Mouse (Mus musculus) thymus, adult 18-20 months (tissue): ENCODE measurements around the gene Pkp2.

Experiments
- DNase-seq, 2 experiments: peaks; one replicate each; pipeline ENCODE4 v3.0.0; 2022; ENCODE audit warnings: mixed read lengths in 2 of 2

The Pkp2 gene

GRCm38 (mm10) chr16:16261481-16261880, 48.4 kb downstream of the Pkp2 start:
- no peak for DNase-seq

DNA sequence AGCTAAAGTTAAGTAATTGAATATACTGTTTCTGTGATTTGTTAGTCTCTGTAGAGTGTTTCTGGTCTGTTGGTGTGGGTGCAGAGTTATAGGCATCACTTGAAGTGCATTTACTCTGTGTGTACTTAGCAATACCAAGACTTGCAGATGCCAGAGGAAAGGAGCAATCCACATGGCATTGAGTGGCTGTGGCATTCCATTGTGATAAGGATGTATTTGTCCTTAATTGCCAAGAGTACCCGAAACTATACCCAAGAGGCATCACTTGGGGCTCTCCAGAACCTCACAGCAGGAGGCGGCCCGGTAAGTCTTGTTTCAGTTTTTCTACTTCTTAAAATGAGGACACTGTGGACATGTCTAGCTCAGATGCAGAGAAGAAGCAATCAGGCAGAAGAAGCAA, 49.3 kb downstream of the Pkp2 start:
- no peak for DNase-seq

- no peak for DNase-seq
These were observed 59.9 kb downstream of the Pkp2 start for GRCm38 (mm10) chr16:16272978-16273377.

DNA sequence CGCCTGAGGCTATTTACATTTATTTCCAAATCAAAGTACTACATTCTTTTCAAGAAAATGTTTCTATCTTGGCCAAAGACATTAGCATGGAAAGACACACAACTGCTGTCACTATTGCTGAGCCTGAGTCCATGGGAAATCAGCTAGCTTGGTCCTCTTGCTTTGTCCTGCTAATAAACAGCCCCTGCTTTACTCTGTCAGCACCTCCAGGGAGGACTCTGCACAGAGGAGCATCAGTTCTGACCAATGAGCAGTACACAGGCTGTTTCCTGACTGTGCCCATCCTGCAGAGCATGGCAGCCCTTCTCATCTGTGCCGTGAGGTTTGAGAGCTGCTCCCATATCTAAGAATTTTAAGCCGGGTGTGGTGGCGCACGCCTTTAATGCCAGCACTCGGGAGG, 60.6 kb downstream of the Pkp2 start:
- DNase-seq = no peak

DNA sequence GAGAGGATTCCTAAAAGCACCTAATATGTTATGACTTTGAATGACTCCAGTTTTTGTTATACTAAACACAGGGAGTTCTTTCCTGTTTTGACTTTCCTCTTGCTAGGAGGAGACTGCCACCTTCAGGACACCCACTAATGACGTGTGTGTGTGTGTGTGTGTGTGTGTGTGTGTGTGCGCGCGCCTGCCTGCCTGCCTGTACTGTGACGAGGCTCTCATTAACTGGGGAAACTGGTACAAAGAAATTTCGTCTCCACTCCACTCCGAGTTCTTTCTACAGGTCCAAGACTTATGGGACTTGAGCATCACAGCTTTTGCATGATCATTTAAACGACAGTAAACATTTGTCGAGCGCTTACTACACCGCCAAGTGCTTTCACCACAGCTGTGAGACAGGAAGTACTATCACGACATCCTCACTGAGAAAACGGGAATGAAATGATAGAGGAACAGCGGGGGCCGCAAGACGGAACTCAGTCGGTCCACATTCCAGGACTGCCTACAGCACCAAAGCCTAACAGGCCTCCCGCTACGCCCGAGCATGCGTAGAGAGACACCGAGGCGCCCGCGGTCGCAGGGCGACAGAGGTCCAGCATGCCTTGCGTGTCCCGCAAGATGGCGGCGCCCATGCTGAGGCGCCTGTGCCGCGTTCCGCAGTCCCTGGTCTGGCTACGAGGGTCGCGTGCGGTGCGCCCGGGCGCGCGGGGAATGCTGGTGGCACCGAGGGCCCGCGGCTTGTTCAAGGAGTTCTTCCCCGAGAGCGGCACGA, 89.4 kb downstream of the Pkp2 start, which contains the start of gene Yars2:
TSS of gene Yars2 (plus strand) at position 597 of the 769 bp plus-strand sequence.
- peak; percentile 83 to 85 for DNase-seq

GRCm38 (mm10) chr16:16303138-16303827, 90.2 kb downstream of the Pkp2 start:
- DNase-seq = peak; percentile 14 to 19

GRCm38 (mm10) chr16:16303888-16304287, 90.8 kb downstream of the Pkp2 start:
- no peak for DNase-seq

- DNase-seq = no peak
These were observed 98.2 kb downstream of the Pkp2 start for GRCm38 (mm10) chr16:16311319-16311718.
